Comparison of ENCODE assay signal across 8 mouse cellular contexts in genomic region chr10:128410560-128410845, GRCm38 (mm10). TPM values are rescaled to one million over a fixed set of nuclear protein-coding genes. Genes with fewer than 3 reads are reported as not detected.
A peak's percentile ranks its signal among the peaks of the same experiment; 100 is the strongest.
DNase-seq lines count a peak whose midpoint lies in the region; ATAC-seq lines count a peak whose summit lies in the region.

No protein-coding gene starts in this region.

- DNase-seq in kidney, adult 11 months: no peak
- peak; percentile 60 for DNase-seq in R1 (ENCODE audit: low read depth, low spot score)
- DNase-seq in embryo, embryonic 11 days: no peak
- DNase-seq in adrenal gland, postnatal 10 days: no peak
- DNase-seq in adrenal gland, adult 8-10 months: no peak

- H3K27ac ChIP-seq in kidney, embryonic 16.5 days (ENCODE audit: low read length): peak overlapping the region; percentile 98
- H3K27ac ChIP-seq in hindbrain, embryonic 12.5 days: peak overlapping the region; percentile 96
- H3K27ac ChIP-seq in midbrain, embryonic 12.5 days (replicated peaks): 0 out of 2 replicates have a peak overlapping the region, but pooled peaks have one; percentile 39

- no peaks in the 10 kb centered on the region for H3K9me3 ChIP-seq in kidney, embryonic 16.5 days (ENCODE audit: low read length)
- no peaks in the 10 kb centered on the region for H3K9me3 ChIP-seq in hindbrain, embryonic 12.5 days (replicated peaks)
- no peaks in the 10 kb centered on the region for H3K9me3 ChIP-seq in midbrain, embryonic 12.5 days

- WGBS in kidney, embryonic 16.5 days: 11% methylated on average over 4 of the region's 4 CpGs
- 26% methylated on average over 4 of the region's 4 CpGs for WGBS in hindbrain, embryonic 12.5 days
- WGBS in midbrain, embryonic 12.5 days: 15% methylated on average over 4 of the region's 4 CpGs

- H3K4me2 ChIP-seq in kidney, embryonic 16.5 days (replicated peaks; ENCODE audit: low read depth, low read length): peak overlapping the region; percentile 94
- H3K4me2 ChIP-seq in hindbrain, embryonic 12.5 days (replicated peaks): peak overlapping the region; percentile 95
- H3K4me2 ChIP-seq in midbrain, embryonic 12.5 days (replicated peaks): peak overlapping the region; percentile 81

- peaks cover 32% of the 10 kb centered on the region for H3K4me1 ChIP-seq in kidney, embryonic 16.5 days (ENCODE audit: insufficient read depth, low read length)
- H3K4me1 ChIP-seq in hindbrain, embryonic 12.5 days: peaks cover 44% of the 10 kb centered on the region
- H3K4me1 ChIP-seq in midbrain, embryonic 12.5 days: peaks cover 41% of the 10 kb centered on the region

- H3K36me3 ChIP-seq in kidney, embryonic 16.5 days (ENCODE audit: insufficient read depth, low read length): peaks cover 17% of the 10 kb centered on the region
- peaks cover 31% of the 10 kb centered on the region for H3K36me3 ChIP-seq in hindbrain, embryonic 12.5 days
- H3K36me3 ChIP-seq in midbrain, embryonic 12.5 days: peaks cover 38% of the 10 kb centered on the region

- no peak for ATAC-seq in kidney, embryonic 16.5 days (ENCODE audit: low FRiP score, low TSS enrichment)
- no peak for ATAC-seq in hindbrain, embryonic 12.5 days (ENCODE audit: low FRiP score)
- no peak for ATAC-seq in midbrain, embryonic 12.5 days (ENCODE audit: low FRiP score, low read depth)

- peak overlapping the region; percentile 99 for H3K4me3 ChIP-seq in kidney, embryonic 16.5 days (ENCODE audit: low read length)
- H3K4me3 ChIP-seq in hindbrain, embryonic 12.5 days: peak overlapping the region; percentile 87
- peak overlapping the region; percentile 96 for H3K4me3 ChIP-seq in midbrain, embryonic 12.5 days

- H3K27me3 ChIP-seq in kidney, embryonic 16.5 days (ENCODE audit: insufficient read depth, low read length): no peaks in the 10 kb centered on the region
- H3K27me3 ChIP-seq in hindbrain, embryonic 12.5 days: no peaks in the 10 kb centered on the region
- H3K27me3 ChIP-seq in midbrain, embryonic 12.5 days: no peaks in the 10 kb centered on the region

- H3K9ac ChIP-seq in kidney, embryonic 16.5 days (replicated peaks; ENCODE audit: low read length): peak overlapping the region; percentile 55
- H3K9ac ChIP-seq in hindbrain, embryonic 12.5 days: 0 out of 2 replicates have a peak overlapping the region, but pooled peaks have one; percentile 91
- peak overlapping the region; percentile 94; the same call in 1 of the 2 replicates for H3K9ac ChIP-seq in midbrain, embryonic 12.5 days (replicated peaks)

RNA-seq across cellular contexts. Expression of gene Nabp2, which starts 0.8 kb away (rescaled TPM):
- polyA plus RNA-seq in kidney, embryonic 16.5 days (2015; fragmentation: Nextera tagmentation; extraction: Ambion mirVana): 81.7 and 94.8 TPM in 2 replicates
- polyA plus RNA-seq in hindbrain, embryonic 12.5 days (2016; fragmentation: Nextera tagmentation; extraction: Ambion mirVana): 102 and 104 TPM in 2 replicates
- polyA plus RNA-seq in midbrain, embryonic 12.5 days (2016; fragmentation: Nextera tagmentation; extraction: Ambion mirVana): 127 and 147 TPM in 2 replicates
- total RNA-seq in adrenal gland, postnatal 10 days (2021): 10 to 100 TPM; 58.0 to 59.9 TPM
- 10 to 100 TPM; 76.6 to 93.8 (median 86.8) TPM for total RNA-seq in adrenal gland, adult 8-10 months (2022)

RNA-seq across cellular contexts. Expression of gene Rnf41, which starts 1.0 kb away (rescaled TPM):
- polyA plus RNA-seq in kidney, embryonic 16.5 days (2015; fragmentation: Nextera tagmentation; extraction: Ambion mirVana): 52.5 and 52.6 TPM in 2 replicates
- 60.8 and 61.4 TPM in 2 replicates for polyA plus RNA-seq in hindbrain, embryonic 12.5 days (2016; fragmentation: Nextera tagmentation; extraction: Ambion mirVana)
- 57.6 and 60.7 TPM in 2 replicates for polyA plus RNA-seq in midbrain, embryonic 12.5 days (2016; fragmentation: Nextera tagmentation; extraction: Ambion mirVana)
- 10 to 100 TPM; 37.4 TPM for total RNA-seq in adrenal gland, postnatal 10 days (2021)
- total RNA-seq in adrenal gland, adult 8-10 months (2022): 10 to 100 TPM; 39.1 to 55.4 (median 50.8) TPM

RNA-seq across cellular contexts. Expression of gene Slc39a5, which starts 9.5 kb away (rescaled TPM):
- 69.0 and 75.1 TPM in 2 replicates for polyA plus RNA-seq in kidney, embryonic 16.5 days (2015; fragmentation: Nextera tagmentation; extraction: Ambion mirVana)
- 0.43 TPM in 1 of 2 replicates, not detected in the other for polyA plus RNA-seq in hindbrain, embryonic 12.5 days (2016; fragmentation: Nextera tagmentation; extraction: Ambion mirVana)
- not detected in 2 replicates for polyA plus RNA-seq in midbrain, embryonic 12.5 days (2016; fragmentation: Nextera tagmentation; extraction: Ambion mirVana)
- 1 to 10 TPM; 2.3 to 5.9 TPM for total RNA-seq in adrenal gland, postnatal 10 days (2021)
- under 1 TPM in 2 of 4 experiments, not detected in 2; 0.24 to 0.40 TPM for total RNA-seq in adrenal gland, adult 8-10 months (2022)

RNA-seq across cellular contexts. Expression of gene Ankrd52, which starts 33.6 kb away (rescaled TPM):
- 11.9 and 12.8 TPM in 2 replicates for polyA plus RNA-seq in kidney, embryonic 16.5 days (2015; fragmentation: Nextera tagmentation; extraction: Ambion mirVana)
- 13.6 and 13.7 TPM in 2 replicates for polyA plus RNA-seq in hindbrain, embryonic 12.5 days (2016; fragmentation: Nextera tagmentation; extraction: Ambion mirVana)
- 12.9 and 13.5 TPM in 2 replicates for polyA plus RNA-seq in midbrain, embryonic 12.5 days (2016; fragmentation: Nextera tagmentation; extraction: Ambion mirVana)
- total RNA-seq in adrenal gland, postnatal 10 days (2021): 10 to 100 TPM; 53.3 to 57.8 TPM
- total RNA-seq in adrenal gland, adult 8-10 months (2022): 10 to 100 TPM; 53.7 to 90.5 (median 68.1) TPM

RNA-seq across cellular contexts. Expression of gene Coq10a, which starts 41.7 kb away (rescaled TPM):
- polyA plus RNA-seq in kidney, embryonic 16.5 days (2015; fragmentation: Nextera tagmentation; extraction: Ambion mirVana): 4.1 and 10.9 TPM in 2 replicates
- polyA plus RNA-seq in hindbrain, embryonic 12.5 days (2016; fragmentation: Nextera tagmentation; extraction: Ambion mirVana): 31.7 and 32.8 TPM in 2 replicates
- polyA plus RNA-seq in midbrain, embryonic 12.5 days (2016; fragmentation: Nextera tagmentation; extraction: Ambion mirVana): 28.6 and 33.6 TPM in 2 replicates
- total RNA-seq in adrenal gland, postnatal 10 days (2021): 100 to 1,000 TPM in 1 of 2 experiments, 10 to 100 TPM in 1; 99.9 to 128 TPM
- 100 to 1,000 TPM in 2 of 4 experiments, 10 to 100 TPM in 2; 72.2 to 114 (median 86.6) TPM for total RNA-seq in adrenal gland, adult 8-10 months (2022)

Comparison
In these comparisons a context has a peak if more than half of its experiments do, and no peak if none do; other contexts are left out.
1. H3K27ac ChIP-seq: peak in every context shown above with its lines; median percentile 98 in kidney, embryonic 16.5 days; 96 in hindbrain, embryonic 12.5 days; 39 in midbrain, embryonic 12.5 days.
2. RNA of gene Slc39a5, which starts 9.5 kb away (polyA plus RNA-seq): 69.0 to 75.1 TPM in kidney, embryonic 16.5 days; 0.43 TPM in hindbrain, embryonic 12.5 days and not detected in midbrain, embryonic 12.5 days; every median in the first group is over 10 times any median in the second.
3. Peak in every context shown above with its lines, with median percentiles within 50 percentile points of each other: H3K4me2 ChIP-seq, H3K4me3 ChIP-seq and H3K9ac ChIP-seq.